Mouse (Mus musculus) myocyte (in vitro differentiated cells): Measurements from ENCODE around the gene Ensa.

Experiments used
- CEBPB ChIP-seq: IDR thresholded peaks from 2 replicates; pipeline ENCODE4 v1.6.1; 2011; ENCODE audit warnings: mild to moderate bottlenecking, moderate library complexity; ENCODE audit not compliant: poor library complexity, insufficient read depth, severe bottlenecking
- MAX ChIP-seq: IDR thresholded peaks from one replicate; pipeline ENCODE4 v1.6.1; 2011; ENCODE audit warnings: low read depth, mild to moderate bottlenecking, control low read depth
- MYOD1 ChIP-seq, 3 experiments: IDR thresholded peaks; one replicate each; pipeline ENCODE4 v1.6.1; 2011; ENCODE audit warnings: control low read depth in 2 of 3, low read depth in 2 of 3, mild to moderate bottlenecking in 2 of 3, moderate library complexity in 1 of 3; ENCODE audit not compliant: insufficient read length in 2 of 3, control insufficient read depth in 1 of 3
- POLR2A ChIP-seq: IDR thresholded peaks from one replicate; pipeline ENCODE4 v1.6.1; 2011; ENCODE audit warnings: low read depth, mild to moderate bottlenecking, control low read depth, moderate library complexity; ENCODE audit not compliant: insufficient read length

GRCm38 (mm10) chr3:95650276-95651032 is 25.7 kb downstream of the Ensa start:
- no peak for TF ChIP-seq CEBPB
- no peak for TF ChIP-seq MYOD1 (IDR thresholded peaks at IDR 0.05; ENCODE audit: control insufficient read depth in 1 of 3, insufficient read length in 2 of 3, low read depth in 2 of 3)
- no peak for TF ChIP-seq POLR2A
- no peak for TF ChIP-seq MAX
